Mouse (Mus musculus): ENCODE results near the gene Cmtm2a. TPM values are rescaled to one million over a fixed set of nuclear protein-coding genes. Genes with fewer than 3 reads are reported as not detected.

Gene Cmtm2a
- total RNA-seq, 2 experiments from 2014 or later: not detected

Other genes with a start within 250 kb of the Cmtm2a start
- not detected in 2 replicates for gene Cdh5, start 191.6 kb downstream of the Cmtm2a start, total RNA-seq (2015)
- gene Cdh5, start 191.6 kb downstream of the Cmtm2a start, total RNA-seq (2017): 0.07 TPM in 1 of 2 replicates, not detected in the other
- gene Bean1, start 122.7 kb downstream of the Cmtm2a start, total RNA-seq (2015): not detected in 2 replicates
- not detected in 2 replicates for gene Bean1, start 122.7 kb downstream of the Cmtm2a start, total RNA-seq (2017)
- gene Tk2, start 44.6 kb downstream of the Cmtm2a start, total RNA-seq (2015): 16.5 and 16.9 TPM in 2 replicates
- gene Tk2, start 44.6 kb downstream of the Cmtm2a start, total RNA-seq (2017): 11.7 and 11.9 TPM in 2 replicates
- gene Cklf, start 42.3 kb downstream of the Cmtm2a start, total RNA-seq (2015): 54.0 and 54.9 TPM in 2 replicates
- gene Cklf, start 42.3 kb downstream of the Cmtm2a start, total RNA-seq (2017): 14.7 and 21.2 TPM in 2 replicates
- gene Gm45711, start 16.9 kb upstream of the Cmtm2a start, total RNA-seq (2015): not detected in 2 replicates
- not detected in 2 replicates for gene Gm45711, start 16.9 kb upstream of the Cmtm2a start, total RNA-seq (2017)
- not detected in 2 replicates for gene Cmtm1, start 17.0 kb upstream of the Cmtm2a start, total RNA-seq (2015)
- gene Cmtm1, start 17.0 kb upstream of the Cmtm2a start, total RNA-seq (2017): not detected in 2 replicates
- not detected in 2 replicates for gene Gm11020, start 28.4 kb upstream of the Cmtm2a start, total RNA-seq (2015)
- gene Gm11020, start 28.4 kb upstream of the Cmtm2a start, total RNA-seq (2017): not detected in 2 replicates
- not detected in 2 replicates for gene Cmtm2b, start 29.0 kb upstream of the Cmtm2a start, total RNA-seq (2015)
- not detected in 2 replicates for gene Cmtm2b, start 29.0 kb upstream of the Cmtm2a start, total RNA-seq (2017)
- gene Cmtm3, start 46.2 kb upstream of the Cmtm2a start, total RNA-seq (2015): 28.2 and 39.9 TPM in 2 replicates
- 12.0 and 21.6 TPM in 2 replicates for gene Cmtm3, start 46.2 kb upstream of the Cmtm2a start, total RNA-seq (2017)
- gene Cmtm4, start 102.6 kb upstream of the Cmtm2a start, total RNA-seq (2015): 0.79 and 0.85 TPM in 2 replicates
- gene Cmtm4, start 102.6 kb upstream of the Cmtm2a start, total RNA-seq (2017): 0.84 and 0.87 TPM in 2 replicates
- gene Dync1li2, start 149.9 kb upstream of the Cmtm2a start, total RNA-seq (2015): 14.7 and 25.4 TPM in 2 replicates
- gene Dync1li2, start 149.9 kb upstream of the Cmtm2a start, total RNA-seq (2017): 46.5 and 52.6 TPM in 2 replicates
- gene Terb1, start 216.7 kb upstream of the Cmtm2a start, total RNA-seq (2015): not detected in 2 replicates
- gene Terb1, start 216.7 kb upstream of the Cmtm2a start, total RNA-seq (2017): not detected in 2 replicates
- gene Nae1, start 241.5 kb upstream of the Cmtm2a start, total RNA-seq (2015): 60.1 and 69.1 TPM in 2 replicates
- 74.4 and 88.3 TPM in 2 replicates for gene Nae1, start 241.5 kb upstream of the Cmtm2a start, total RNA-seq (2017)
- gene Car7, start 241.5 kb upstream of the Cmtm2a start, total RNA-seq (2015): not detected in 2 replicates
- gene Car7, start 241.5 kb upstream of the Cmtm2a start, total RNA-seq (2017): 0.07 and 0.33 TPM in 2 replicates